Mouse (Mus musculus) lung, postnatal 4 days (tissue): ENCODE data around the gene Tmprss9.
A peak's percentile ranks its signal among the peaks of the same experiment; 100 is the strongest.

Source experiments
- DNase-seq, 2 experiments: peaks; one replicate each; pipeline ENCODE4 v3.0.0; 2021

The Tmprss9 gene

GRCm38 (mm10) chr10:80938831-80939550 lies 67.3 kb downstream of the Tmprss9 start:
- no peak for DNase-seq

DNA sequence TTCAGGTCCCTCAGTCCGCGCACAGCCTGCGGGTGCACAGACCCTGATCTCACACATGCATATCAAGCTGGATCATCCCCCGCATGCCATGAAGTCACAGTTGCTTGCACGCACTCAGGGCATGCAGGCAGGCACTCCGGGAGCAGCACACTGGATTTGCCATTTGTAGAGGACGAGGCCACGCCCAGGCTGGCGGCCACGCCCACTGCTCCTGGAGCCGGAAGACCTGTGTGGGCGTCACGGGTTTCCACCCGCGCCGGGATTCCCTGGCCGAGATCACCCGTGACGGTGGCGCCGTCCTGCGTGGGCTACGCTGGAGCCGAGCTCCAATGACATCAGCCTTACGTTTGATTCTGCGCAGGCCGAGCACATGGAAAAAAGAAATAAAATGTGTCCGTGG lies 68.0 kb downstream of the Tmprss9 start:
- DNase-seq, result peak; percentile 89 to 91

GRCm38 (mm10) chr10:80940320-80940987 lies 68.8 kb downstream of the Tmprss9 start:
- DNase-seq, result peak; percentile 66 to 81

DNA sequence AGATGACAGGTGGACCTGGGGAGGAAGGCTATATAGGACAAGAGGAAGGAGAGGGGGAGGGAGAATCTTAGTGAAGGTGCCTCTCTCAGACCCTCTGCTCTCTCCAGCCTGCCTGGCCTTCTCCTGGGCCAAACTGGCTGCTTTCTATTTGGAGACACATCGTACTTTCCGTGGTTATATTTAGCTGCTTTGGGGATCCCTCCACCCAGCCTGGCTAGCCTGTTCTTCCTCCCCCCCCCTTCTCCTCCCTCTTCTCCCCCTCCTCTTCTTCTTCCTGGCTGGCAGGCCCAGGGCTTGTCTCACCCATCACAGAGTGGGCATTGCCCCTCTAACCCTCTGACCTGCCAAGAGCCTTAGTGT lies 69.3 kb downstream of the Tmprss9 start:
- DNase-seq, result no peak

DNA sequence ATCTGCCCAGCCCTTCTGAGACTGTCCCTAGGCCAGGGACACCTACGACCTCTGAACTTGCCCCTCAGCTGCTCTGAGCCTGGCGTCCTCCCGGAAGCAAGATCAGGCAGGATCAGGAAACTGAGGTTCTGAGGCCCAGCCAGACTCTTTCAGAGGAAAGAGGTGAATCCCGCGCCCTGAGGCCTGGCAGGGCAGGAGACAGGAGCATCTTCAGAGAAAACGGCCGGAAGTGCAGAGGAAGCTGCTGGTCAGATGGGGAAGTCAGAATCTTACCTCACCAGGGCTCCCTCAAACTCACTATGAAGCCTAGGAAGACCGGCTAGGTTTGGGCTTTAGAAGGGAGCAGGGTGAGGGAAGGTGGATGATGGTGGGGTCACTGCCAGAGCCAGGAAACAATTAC lies 71.3 kb downstream of the Tmprss9 start:
- no peak for DNase-seq

GRCm38 (mm10) chr10:80943701-80944100 lies 72.1 kb downstream of the Tmprss9 start:
- no peak for DNase-seq

DNA sequence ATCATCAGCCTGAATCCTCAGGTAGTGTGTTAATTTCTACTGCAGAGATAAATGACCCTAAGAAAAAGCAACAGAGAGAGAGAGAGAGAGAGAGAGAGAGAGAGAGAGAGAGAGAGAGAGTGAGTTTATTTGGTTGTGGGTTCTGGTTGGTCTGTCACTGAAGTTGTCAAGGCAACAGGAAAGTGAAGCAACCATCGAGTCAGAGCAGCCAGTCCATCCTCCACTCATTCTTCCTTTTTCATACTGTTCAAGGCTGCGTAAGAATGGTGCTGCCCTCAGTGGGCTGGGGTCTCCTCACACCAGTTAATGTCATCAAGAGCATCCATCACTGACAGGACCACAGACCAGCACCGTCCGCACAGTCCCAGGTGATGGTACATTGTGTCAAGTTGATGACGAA lies 72.6 kb downstream of the Tmprss9 start:
- DNase-seq, result no peak

GRCm38 (mm10) chr10:80946684-80947437 lies 75.2 kb downstream of the Tmprss9 start:
- DNase-seq, result no peak

GRCm38 (mm10) chr10:80947802-80948201 lies 76.2 kb downstream of the Tmprss9 start:
- peak in 1 of 2 experiments; percentile 66 for DNase-seq

- DNase-seq, result peak; percentile 66 to 77
Measured at GRCm38 (mm10) chr10:80948570-80948969, 76.9 kb downstream of the Tmprss9 start.

- DNase-seq, result no peak
Measured at GRCm38 (mm10) chr10:80949081-80949480, 77.4 kb downstream of the Tmprss9 start.
